Mouse (Mus musculus): ENCODE results near the gene Msh3.

- TF ChIP-seq CTCF (IDR thresholded peaks at IDR 0.05; ENCODE audit: control insufficient read depth, insufficient read depth, insufficient replicate concordance, low read depth, low read length) = no peak
- no peak for TF ChIP-seq POLR2A (IDR thresholded peaks at IDR 0.05; ENCODE audit: control insufficient read depth, low read depth, low read length)
Measured at GRCm38 (mm10) chr13:92403496-92403895, 48.7 kb upstream of the Msh3 start.

Data from testis, adult 2 months (tissue).